Mouse (Mus musculus) testis, postnatal 14 days (tissue): ENCODE measurements at regions not wholly inside any gene's neighbourhood (a gene's known extent, or its start where the extent isn't known, plus 50 kb on each side); places are given as distances from the start of the nearest gene placed in this dataset.

ENCODE experiments used
- DNase-seq: peaks from one replicate; pipeline ENCODE4 v3.0.0; 2021; ENCODE audit warnings: low spot score

DNA sequence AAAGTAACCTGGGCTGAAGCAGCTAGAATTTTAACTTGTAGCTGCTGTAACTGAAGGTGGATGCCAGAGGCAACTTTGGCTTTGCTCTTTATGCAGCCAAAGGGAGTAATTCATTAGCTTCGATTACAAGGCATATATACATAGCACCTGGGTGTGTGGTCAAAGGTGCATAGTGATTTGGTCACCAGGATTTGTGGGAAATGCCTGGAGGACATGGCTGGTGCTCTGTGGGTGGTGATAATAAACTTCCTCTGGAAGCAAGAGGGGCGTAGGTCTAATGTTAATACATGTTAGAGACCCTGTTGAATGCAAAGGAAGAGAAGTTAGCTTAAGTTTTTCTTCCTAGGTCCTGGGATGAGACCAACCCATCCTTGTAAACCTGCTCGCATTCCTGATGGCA, 139.3 kb upstream of the Osr1 start:
- no peak for DNase-seq

DNA sequence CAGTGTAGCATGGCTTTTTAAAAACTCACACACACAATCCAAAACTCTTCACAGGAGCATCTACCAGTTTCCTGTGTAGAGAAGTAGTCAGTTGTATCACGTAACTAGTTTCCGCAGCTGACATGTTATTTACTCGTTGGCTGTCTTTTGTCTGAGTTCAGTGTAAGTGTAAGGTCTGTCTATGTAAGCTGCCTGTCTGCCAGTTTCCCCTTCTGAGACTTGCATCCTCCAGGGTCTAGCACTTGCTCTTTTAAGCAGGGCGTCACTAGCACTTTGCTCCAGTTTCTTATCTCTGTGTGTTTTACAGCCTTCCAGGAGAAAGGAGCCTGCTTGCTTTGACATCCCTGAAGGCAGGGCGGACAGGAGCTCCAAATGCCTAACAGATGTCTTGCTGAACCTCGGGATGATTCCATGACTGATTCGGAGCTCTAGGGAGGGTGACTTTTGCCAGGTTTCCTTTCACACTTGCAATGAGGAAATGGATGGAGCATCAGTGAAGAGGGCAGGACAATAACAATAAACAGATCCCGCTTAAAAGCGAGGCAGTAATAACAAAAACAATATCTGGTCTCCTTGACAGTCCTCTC, 131.2 kb upstream of the Osr1 start:
- peak; percentile 3 for DNase-seq

DNA sequence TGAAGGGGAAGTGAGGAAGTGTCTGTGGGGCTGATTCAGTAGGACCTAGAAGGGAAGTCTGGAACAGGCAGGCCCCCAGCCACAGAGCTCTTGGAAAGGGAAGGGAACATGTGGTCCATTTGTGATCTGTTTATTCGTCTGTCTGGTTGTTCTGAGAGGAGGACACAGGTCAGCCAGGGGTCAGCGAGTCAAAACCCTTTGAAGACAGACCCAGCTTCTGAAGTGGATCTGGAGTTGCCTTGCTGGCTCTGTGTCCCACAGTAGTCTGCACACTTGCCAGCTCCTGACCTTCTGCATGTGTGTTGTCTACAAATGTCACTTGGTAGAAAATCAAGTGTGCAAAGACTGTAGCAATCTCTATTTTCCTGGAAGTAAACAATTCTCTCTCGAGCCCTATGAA, 119.3 kb upstream of the Osr1 start:
- no peak for DNase-seq

DNA sequence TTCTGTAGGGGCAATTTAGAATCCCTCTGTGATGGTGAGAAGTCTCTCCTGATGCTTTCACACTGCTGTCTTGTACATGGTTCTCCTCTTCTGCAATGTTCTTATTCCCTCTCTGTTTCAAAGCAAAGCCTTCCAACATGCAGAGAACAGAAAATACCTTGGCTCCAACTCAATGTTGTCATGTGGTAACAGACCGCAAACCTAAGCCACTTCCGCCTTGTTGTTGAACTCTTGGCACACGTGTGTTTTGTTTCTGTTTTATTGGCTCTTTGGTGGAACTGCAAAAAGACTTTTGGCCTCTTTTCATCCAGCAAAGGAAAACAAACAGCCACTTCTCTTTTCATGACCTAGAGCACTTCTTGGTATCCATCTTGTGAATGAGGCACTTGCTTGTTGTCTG, 109.7 kb upstream of the Osr1 start:
- no peak for DNase-seq

DNA sequence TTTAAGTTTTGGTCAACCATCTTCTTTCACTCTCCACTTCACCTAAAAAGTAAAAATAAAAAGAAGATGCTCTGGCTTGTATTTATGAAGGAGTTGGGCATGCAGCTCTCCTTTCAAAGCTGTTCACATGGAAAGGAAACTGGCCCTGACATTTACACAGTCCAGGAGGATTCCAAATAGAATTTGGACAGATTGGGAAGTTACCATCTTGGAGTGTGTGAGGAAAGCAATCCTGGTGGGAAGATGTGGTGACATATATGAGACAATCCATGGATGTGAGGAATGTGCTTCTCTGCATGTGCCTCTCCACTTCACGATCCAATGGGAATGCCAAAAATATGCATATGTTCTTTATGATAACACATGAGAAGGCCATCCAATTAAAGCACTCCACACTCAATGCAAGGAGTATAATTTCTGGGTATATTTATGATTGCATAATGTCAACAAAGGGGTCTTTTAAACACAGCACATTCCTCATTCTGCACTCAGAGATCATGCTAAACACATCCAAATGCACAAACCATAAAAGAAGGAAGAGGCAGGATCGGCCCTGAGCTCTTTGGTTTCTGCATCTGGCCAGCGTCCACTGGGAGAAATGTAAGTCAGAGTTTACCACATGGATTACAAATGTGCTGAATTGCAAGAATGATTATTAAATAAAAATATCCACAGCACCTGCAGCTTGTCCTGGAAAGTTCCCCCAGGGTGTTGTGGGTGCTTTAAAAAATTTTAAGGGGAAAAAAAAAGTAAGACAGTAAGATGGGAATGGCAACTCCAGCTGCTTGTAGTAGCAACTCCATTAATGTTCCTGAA, 100.1 kb upstream of the Osr1 start:
- DNase-seq, result no peak

DNA sequence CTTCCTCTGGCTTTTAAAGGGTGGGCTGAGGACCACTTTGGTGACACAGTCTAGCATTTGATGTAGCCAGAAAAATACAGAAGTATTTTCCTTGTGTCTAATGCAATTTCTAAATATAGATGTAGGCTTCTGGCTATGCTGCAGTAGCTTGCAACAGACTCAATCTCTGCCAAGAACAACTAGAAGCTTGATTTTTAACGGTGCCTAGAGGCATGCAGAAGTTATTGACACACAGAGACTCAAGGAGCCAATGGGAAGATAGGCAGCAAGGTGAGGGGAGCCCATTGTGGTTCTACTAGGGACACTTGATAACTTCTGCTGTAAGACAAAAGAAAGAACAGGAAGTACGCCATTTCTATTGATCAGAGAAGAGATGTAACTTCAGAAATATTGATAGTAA, 94.1 kb upstream of the Osr1 start:
- no peak for DNase-seq

DNA sequence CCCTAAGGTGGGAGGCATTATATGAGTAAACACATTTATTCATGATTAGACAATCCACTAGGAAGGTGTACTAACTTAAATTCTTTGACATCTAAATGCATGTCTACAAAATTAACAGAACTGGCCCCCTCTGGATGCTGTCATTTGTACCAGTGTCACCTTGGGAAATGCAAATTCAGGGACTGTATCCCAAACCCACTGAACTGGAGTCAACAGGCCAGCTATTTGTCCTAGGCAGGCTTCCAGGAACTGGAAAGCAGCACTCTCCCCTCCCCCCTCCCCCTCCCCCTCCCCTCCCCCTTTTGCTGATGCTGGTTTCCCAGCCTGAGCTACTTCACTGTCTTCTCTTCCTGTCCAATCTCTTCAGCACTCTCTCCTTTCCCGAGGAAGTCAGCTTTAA, 91.7 kb upstream of the Osr1 start:
- DNase-seq, result no peak

DNA sequence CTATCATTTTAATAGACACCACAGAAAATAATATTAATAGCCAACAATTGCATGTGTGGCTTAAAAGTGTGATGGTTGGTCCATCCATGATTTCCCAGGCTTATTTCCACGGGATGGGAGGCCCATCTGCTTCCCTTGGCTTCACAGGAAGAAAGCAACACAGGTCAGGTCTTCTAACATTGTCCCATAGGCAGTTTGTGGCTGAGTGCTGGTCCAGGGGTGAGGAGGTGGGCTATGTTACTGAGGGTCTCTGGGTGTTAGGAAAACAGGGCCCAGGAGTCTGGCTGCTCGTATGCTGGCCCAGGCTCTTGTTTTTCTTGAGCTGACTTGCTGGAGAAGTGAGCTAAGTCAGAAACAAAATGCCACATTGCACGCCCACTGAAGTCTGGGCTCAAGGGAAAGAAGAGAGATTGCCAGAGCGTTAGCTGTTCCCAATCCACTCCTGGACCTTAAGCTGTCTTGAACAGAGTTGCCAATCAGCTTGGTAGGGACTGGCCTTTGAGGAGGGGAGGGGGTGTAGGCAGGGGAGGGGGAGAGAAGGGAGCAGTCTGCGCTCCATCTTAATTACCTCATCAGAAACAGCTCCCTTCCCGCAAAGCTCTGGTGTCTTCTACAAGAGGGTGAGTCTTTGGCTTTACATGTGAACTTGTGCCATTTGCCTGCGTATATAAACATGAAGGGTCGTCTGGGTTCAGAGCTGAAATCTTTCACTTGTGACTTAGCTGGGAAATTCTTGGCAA, 82.1 kb upstream of the Osr1 start:
- no peak for DNase-seq

DNA sequence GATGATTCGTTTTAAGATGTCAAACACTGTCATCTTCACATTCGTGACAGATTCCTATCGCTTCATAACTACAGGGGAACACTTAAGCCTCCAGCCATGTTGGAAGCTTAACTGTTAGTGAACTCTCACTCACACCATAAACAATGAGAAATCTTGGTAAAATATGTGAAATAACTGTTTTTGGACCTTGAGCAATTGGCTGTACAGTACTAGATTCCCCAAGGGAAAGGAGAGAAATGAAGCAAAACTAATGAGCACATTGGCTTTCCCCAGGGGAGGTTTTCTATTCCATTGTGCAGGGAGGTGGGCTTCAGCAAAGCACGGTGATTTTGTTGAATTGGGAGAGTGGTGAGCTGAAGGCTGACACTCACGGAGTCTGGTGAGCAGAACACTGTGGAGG, 56.0 kb upstream of the Osr1 start:
- DNase-seq, result no peak

DNA sequence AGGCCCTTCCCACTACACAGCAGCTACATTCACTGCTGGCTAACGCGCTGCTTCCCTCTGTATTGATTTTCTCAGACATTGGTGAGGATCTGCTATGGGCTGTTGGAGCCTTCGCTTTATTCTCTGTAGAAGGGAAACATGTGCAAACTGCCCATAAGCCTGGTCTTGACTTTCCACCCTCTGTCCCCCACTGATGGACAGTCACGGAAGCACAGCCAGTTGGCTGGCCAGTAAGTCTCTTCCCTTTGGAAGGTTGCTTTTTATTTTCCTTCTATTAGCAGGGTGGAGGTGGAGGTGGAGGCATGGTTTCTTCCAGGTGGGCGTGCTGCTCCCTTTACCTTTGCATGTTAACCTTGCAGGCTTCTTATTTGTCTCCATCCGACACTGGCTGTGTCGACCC, 51.1 kb upstream of the Osr1 start:
- no peak for DNase-seq

DNA sequence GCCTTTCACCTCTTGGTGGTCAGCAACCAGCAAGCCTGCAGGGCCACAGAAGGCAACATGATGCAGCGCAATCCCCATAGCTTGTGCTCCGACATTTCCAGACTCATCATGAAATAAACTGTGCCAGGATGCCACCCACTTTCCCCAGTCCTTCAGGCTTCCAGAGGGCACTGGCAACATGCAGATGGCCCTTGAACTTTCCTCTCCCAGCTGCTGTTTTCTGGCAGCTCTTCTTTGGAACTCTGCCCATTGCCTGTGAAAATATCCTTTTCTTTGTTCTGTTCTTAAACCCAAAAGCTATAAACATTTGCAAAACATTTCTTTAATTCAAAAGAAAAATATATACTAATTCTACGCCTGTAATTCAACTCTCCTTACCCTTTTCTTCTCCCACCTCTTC, 50.6 kb upstream of the Osr1 start:
- DNase-seq, result peak; percentile 15
